Comparison of ENCODE assay signal across 9 mouse cellular contexts in genomic region chr16:46121420-46121819, GRCm38 (mm10). TPM values are rescaled to one million over a fixed set of nuclear protein-coding genes. Genes with fewer than 3 reads are reported as not detected.
DNase-seq lines count a peak whose midpoint lies in the region; ATAC-seq and TF ChIP-seq lines count a peak whose summit lies in the region.
"Had no signal": no experiment of that assay in that cellular context is flagged by ENCODE, and none has a peak within 500 bp of the region (broad histone marks: within the 10 kb centered on the region; RNA-seq: fewer than 3 reads in every experiment).

No protein-coding gene starts in this region.

- no peak overlapping the region for H3K9ac ChIP-seq in kidney, embryonic 16.5 days (replicated peaks; ENCODE audit: low read length)
- H3K9ac ChIP-seq in hindbrain, embryonic 15.5 days, result no peak overlapping the region
- no peak overlapping the region for H3K9ac ChIP-seq in stomach, postnatal 0 days (ENCODE audit: low read length)
- H3K9ac ChIP-seq: liver, embryonic 15.5 days had no signal

- WGBS in kidney, embryonic 16.5 days, result 37% methylated on average over 2 of the region's 2 CpGs
- WGBS in hindbrain, embryonic 15.5 days, result 37% methylated on average over 2 of the region's 2 CpGs
- WGBS in stomach, postnatal 0 days, result 26% methylated on average over 2 of the region's 2 CpGs

- no peak overlapping the region for H3K27ac ChIP-seq in kidney, embryonic 16.5 days (ENCODE audit: low read length)
- no peak overlapping the region for H3K27ac ChIP-seq in hindbrain, embryonic 15.5 days (replicated peaks)
- H3K27ac ChIP-seq in stomach, postnatal 0 days (replicated peaks), result no peak overlapping the region
- H3K27ac ChIP-seq: liver, embryonic 15.5 days had no signal

- H3K4me2 ChIP-seq in kidney, embryonic 16.5 days (replicated peaks; ENCODE audit: low read depth, low read length), result no peak overlapping the region
- H3K4me2 ChIP-seq in hindbrain, embryonic 15.5 days, result no peak overlapping the region
- no peak overlapping the region for H3K4me2 ChIP-seq in stomach, postnatal 0 days (replicated peaks; ENCODE audit: low read depth)
- H3K4me2 ChIP-seq: liver, embryonic 15.5 days had no signal

- no peak overlapping the region for H3K4me3 ChIP-seq in kidney, embryonic 16.5 days (ENCODE audit: low read length)
- no peak overlapping the region for H3K4me3 ChIP-seq in hindbrain, embryonic 15.5 days
- H3K4me3 ChIP-seq in stomach, postnatal 0 days (ENCODE audit: low read depth, low read length), result no peak overlapping the region
- H3K4me3 ChIP-seq: liver, embryonic 15.5 days had no signal

- H3K4me1 ChIP-seq in kidney, embryonic 16.5 days (ENCODE audit: insufficient read depth, low read length), result no peaks in the 10 kb centered on the region
- no peaks in the 10 kb centered on the region for H3K4me1 ChIP-seq in hindbrain, embryonic 15.5 days (replicated peaks)
- no peaks in the 10 kb centered on the region for H3K4me1 ChIP-seq in stomach, postnatal 0 days (replicated peaks; ENCODE audit: control insufficient read depth, insufficient read depth)
- H3K4me1 ChIP-seq: liver, embryonic 15.5 days had no signal

- TF ChIP-seq EP300 in stomach, postnatal 0 days (optimal IDR thresholded peaks at IDR 0.05), result no peak

- peak; percentile 63; the same call in 1 of the 2 replicates for ATAC-seq in kidney, embryonic 16.5 days (ENCODE audit: low FRiP score, low TSS enrichment)
- peak; percentile 68; the same call in 1 of the 2 replicates for ATAC-seq in hindbrain, embryonic 15.5 days (ENCODE audit: low FRiP score, low read depth)
- no peak for ATAC-seq in stomach, postnatal 0 days (ENCODE audit: low FRiP score, low TSS enrichment)

- TF ChIP-seq CTCF in stomach, postnatal 0 days (IDR thresholded peaks at IDR 0.05; ENCODE audit: low read depth), result peak; percentile 62

- no peaks in the 10 kb centered on the region for H3K27me3 ChIP-seq in kidney, embryonic 16.5 days (ENCODE audit: insufficient read depth, low read length)
- H3K27me3 ChIP-seq in hindbrain, embryonic 15.5 days, result no peaks in the 10 kb centered on the region
- no peaks in the 10 kb centered on the region for H3K27me3 ChIP-seq in stomach, postnatal 0 days (ENCODE audit: control insufficient read depth, insufficient read depth, low read length)
- H3K27me3 ChIP-seq: liver, embryonic 15.5 days had no signal

- H3K36me3 ChIP-seq in kidney, embryonic 16.5 days (ENCODE audit: insufficient read depth, low read length), result no peaks in the 10 kb centered on the region
- no peaks in the 10 kb centered on the region for H3K36me3 ChIP-seq in hindbrain, embryonic 15.5 days
- no peaks in the 10 kb centered on the region for H3K36me3 ChIP-seq in stomach, postnatal 0 days (ENCODE audit: control insufficient read depth, insufficient read depth, low read length)
- H3K36me3 ChIP-seq: liver, embryonic 15.5 days had no signal

- H3K9me3 ChIP-seq in kidney, embryonic 16.5 days (ENCODE audit: low read length), result no peaks in the 10 kb centered on the region
- H3K9me3 ChIP-seq in hindbrain, embryonic 15.5 days, result no peaks in the 10 kb centered on the region
- H3K9me3 ChIP-seq in stomach, postnatal 0 days (ENCODE audit: control insufficient read depth, low read length), result no peaks in the 10 kb centered on the region
- H3K9me3 ChIP-seq: liver, embryonic 15.5 days had no signal

- DNase-seq in kidney, adult 8-10 months, result no peak
- peak; percentile 28 for DNase-seq in Muller cell, postnatal 12 days (ENCODE audit: inconsistent ontology term)
- peak; percentile 61 for DNase-seq in embryo, embryonic 11 days
- peak; percentile 7 for DNase-seq in lung, postnatal 14 days
- DNase-seq in stomach, postnatal 0 days (ENCODE audit: low spot score), result no peak
- DNase-seq in ovary, postnatal 10 days (ENCODE audit: low spot score), result no peak

RNA-seq across cellular contexts. Expression of gene Cd96, which starts 1.4 kb away (rescaled TPM):
- not detected in 2 replicates for polyA plus RNA-seq in kidney, embryonic 16.5 days (2015; fragmentation: Nextera tagmentation; extraction: Ambion mirVana)
- 0.07 TPM in 1 of 2 replicates, not detected in the other for polyA plus RNA-seq in hindbrain, embryonic 15.5 days (2015; fragmentation: Nextera tagmentation; extraction: Ambion mirVana)
- polyA plus RNA-seq in stomach, postnatal 0 days (2015; fragmentation: Nextera tagmentation; extraction: Ambion mirVana), result 0.07 TPM in 2 replicates

RNA-seq across cellular contexts. Expression of gene Gm4737, which starts 33.5 kb away (rescaled TPM):
- polyA plus RNA-seq in kidney, embryonic 16.5 days (2015; fragmentation: Nextera tagmentation; extraction: Ambion mirVana), result 2.4 and 7.0 TPM in 2 replicates
- polyA plus RNA-seq in hindbrain, embryonic 15.5 days (2015; fragmentation: Nextera tagmentation; extraction: Ambion mirVana), result 1.0 and 1.6 TPM in 2 replicates
- 1.3 and 2.0 TPM in 2 replicates for polyA plus RNA-seq in stomach, postnatal 0 days (2015; fragmentation: Nextera tagmentation; extraction: Ambion mirVana)

Comparison
In these comparisons a context has a peak if more than half of its experiments do, and no peak if none do; other contexts are left out.
1. DNase-seq: peak in Muller cell, postnatal 12 days (single experiment), embryo, embryonic 11 days (single experiment) and lung, postnatal 14 days (single experiment); none in kidney, adult 8-10 months (0 of 2), stomach, postnatal 0 days (single experiment) and ovary, postnatal 10 days (single experiment).